Mouse (Mus musculus) intestine, embryonic 16.5 days (tissue): Measurements from ENCODE around the gene Pak4. TPM values are rescaled to one million over a fixed set of nuclear protein-coding genes. Genes with fewer than 3 reads are reported as not detected.

Source experiments
- ATAC-seq: fragments of 200-750 bp; cut with Nextera tagmentation; 2 replicates; pipeline ENCODE4 v1.8.0; 2017; ENCODE audit warnings: moderate TSS enrichment, moderate library complexity
- H3K27ac ChIP-seq: fragments of 300-500 bp; sonication (generic); 2 replicates; pipeline ENCODE4 v1.5.1; 2014; ENCODE audit warnings: mild to moderate bottlenecking, low read length
- H3K27me3 ChIP-seq: fragments of 300-500 bp; sonication (generic); replicated peaks from 2 replicates; pipeline ENCODE4 v1.6.1; 2014; ENCODE audit warnings: low read length, control low read depth, mixed read lengths; ENCODE audit not compliant: control insufficient read depth, insufficient read depth
- H3K36me3 ChIP-seq: fragments of 300-500 bp; sonication (generic); 2 replicates; pipeline ENCODE4 v1.6.1; 2014; ENCODE audit warnings: low read length, control low read depth; ENCODE audit not compliant: control insufficient read depth, insufficient read depth
- H3K4me1 ChIP-seq: fragments of 300-500 bp; sonication (generic); 2 replicates; pipeline ENCODE4 v1.6.1; 2014; ENCODE audit warnings: low read length, control low read depth, mixed read lengths; ENCODE audit not compliant: control insufficient read depth, insufficient read depth
- H3K4me2 ChIP-seq: fragments of 300-500 bp; sonication (generic); 2 replicates; pipeline ENCODE4 v1.6.1; 2014; ENCODE audit warnings: low read depth, low read length, control low read depth
- H3K4me3 ChIP-seq: fragments of 300-500 bp; sonication (generic); 2 replicates; pipeline ENCODE4 v1.5.1; 2014; ENCODE audit warnings: mild to moderate bottlenecking, low read length
- H3K9ac ChIP-seq: fragments of 300-500 bp; sonication (generic); 2 replicates; pipeline ENCODE4 v1.6.1; 2014; ENCODE audit warnings: low read depth, low read length
- H3K9me3 ChIP-seq: fragments of 300-500 bp; sonication (generic); 2 replicates; pipeline ENCODE4 v1.6.1; 2016; ENCODE audit warnings: low read length, control low read depth; ENCODE audit not compliant: control insufficient read depth
- WGBS: fragments of 180-500 bp; shearing (Covaris S2); extraction: QIAGEN DNeasy Blood & Tissue Kit; methylation state at CpG from one replicate; pipeline ENCODE4 v1.1.7; 2014; 5-methylcytosine and 5-hydroxymethylcytosine counted together
- polyA plus RNA-seq: library from polyadenylated mRNA; unstranded; fragments of >200 nt; fragmentation: Nextera tagmentation; extraction: Ambion mirVana; gene quantifications from 2 replicates; pipeline ENCODE4 v1.2.1, GENCODE M21; 2015

The Pak4 gene
- polyA plus RNA-seq: 51.2 and 55.4 TPM in 2 replicates

DNA sequence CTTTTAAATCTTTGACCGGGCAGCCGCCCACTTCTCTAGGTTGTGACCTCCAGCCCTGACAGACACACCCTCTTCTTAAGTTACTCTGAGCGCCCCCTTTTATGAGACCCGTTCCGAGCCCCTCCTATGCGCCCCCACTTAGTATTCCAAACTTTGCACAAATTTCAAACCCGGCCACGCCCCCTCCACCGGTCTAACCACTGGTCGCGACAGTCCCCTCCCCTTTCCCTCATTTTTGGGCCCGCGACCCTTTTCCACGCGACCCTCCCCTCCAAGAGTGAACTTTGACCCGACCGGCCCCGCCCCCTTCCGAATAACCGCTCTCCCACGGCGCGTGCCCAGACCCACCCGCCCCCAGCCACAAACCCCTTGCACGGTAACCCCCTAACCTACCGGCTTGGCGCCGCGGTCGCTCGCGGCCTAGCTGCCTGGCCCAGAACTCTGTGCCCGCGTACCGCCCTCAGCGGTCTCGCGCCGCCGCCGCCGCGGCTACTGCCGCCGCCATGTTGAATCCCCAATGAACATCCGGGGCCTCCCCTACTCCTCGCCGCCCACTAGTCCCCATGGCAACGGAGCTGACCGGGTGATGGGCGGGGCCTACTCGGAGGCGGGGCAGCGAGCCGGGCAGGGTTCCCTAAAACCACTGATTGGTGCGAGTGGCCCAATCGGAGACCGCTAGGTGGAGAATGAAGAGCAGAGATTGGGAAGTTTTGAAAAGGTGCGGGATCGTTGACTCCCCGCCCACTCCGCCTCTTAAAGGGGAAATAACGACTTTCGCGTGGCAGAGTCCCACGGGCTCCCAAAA, at the start of gene Pak4, which contains the start of gene Samd4b:
Gene Pak4, minus strand, starts transcription at position 544 of the 805 bp plus-strand sequence.
Gene Samd4b, minus strand, starts transcription at position 503 of the 805 bp plus-strand sequence.
- Histone ChIP-seq H3K4me2 (peak within 1 kb of the TSS; percentile 81), H3K9me3 (no peaks in the 10 kb centered on the region), H3K9ac (peak within 1 kb of the TSS; percentile 85), H3K4me1 (peaks cover 42% of the 10 kb centered on the region), H3K36me3 (no peaks in the 10 kb centered on the region), H3K27me3 (no peaks in the 10 kb centered on the region), H3K4me3 (peak within 1 kb of the TSS; percentile 70), H3K27ac (peak within 1 kb of the TSS; percentile 94)
- WGBS: under 1% methylated on average over 65 of the region's 66 CpGs
- ATAC-seq: peak; percentile 85

- no peaks in the 10 kb centered on the region for H3K36me3 ChIP-seq
- no peaks in the 10 kb centered on the region for H3K9me3 ChIP-seq
- no peak overlapping the region for H3K9ac ChIP-seq
- H3K4me3 ChIP-seq: no peak overlapping the region
- no peak for ATAC-seq
- H3K4me1 ChIP-seq: no peaks in the 10 kb centered on the region
- no peak overlapping the region for H3K4me2 ChIP-seq
- 44% methylated on average over 7 of the region's 7 CpGs for whole genome bisulfite sequencing
- no peak overlapping the region for H3K27ac ChIP-seq
- no peaks in the 10 kb centered on the region for H3K27me3 ChIP-seq
Observed at GRCm38 (mm10) chr7:28647016-28647415, 49.0 kb upstream of the Pak4 start.

- no peak for ATAC-seq
- H3K4me2 ChIP-seq: no peak overlapping the region
- WGBS: 79% methylated on average over 2 of the region's 2 CpGs
Observed at GRCm38 (mm10) chr7:28645947-28646475, 48.0 kb upstream of the Pak4 start.

DNA sequence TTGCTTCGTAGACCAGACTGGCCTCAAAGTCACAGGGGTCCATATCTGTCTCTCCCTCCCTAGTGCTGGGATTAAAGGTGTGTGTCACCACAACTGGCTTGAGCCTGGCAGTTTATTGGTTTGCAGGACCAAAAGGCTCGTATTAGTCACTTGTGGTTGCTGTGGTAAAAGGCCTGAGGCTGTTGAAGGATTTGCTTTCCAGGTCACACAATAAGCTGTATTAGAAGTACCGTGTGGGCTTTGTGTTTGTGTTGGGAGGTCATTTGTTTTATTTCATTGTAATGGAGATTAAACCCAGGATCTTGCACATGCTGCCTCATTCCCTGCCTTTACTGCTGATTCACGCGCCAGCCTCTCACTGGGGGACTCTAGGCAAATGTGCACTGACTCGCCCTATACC, 47.4 kb upstream of the Pak4 start:
- no peak overlapping the region for H3K4me2 ChIP-seq
- H3K9me3 ChIP-seq: no peaks in the 10 kb centered on the region
- H3K4me1 ChIP-seq: no peaks in the 10 kb centered on the region
- 74% methylated on average over 6 of the region's 6 CpGs for WGBS
- no peak overlapping the region for H3K4me3 ChIP-seq
- no peaks in the 10 kb centered on the region for H3K27me3 ChIP-seq
- no peak overlapping the region for H3K27ac ChIP-seq
- no peaks in the 10 kb centered on the region for H3K36me3 ChIP-seq
- no peak overlapping the region for H3K9ac ChIP-seq
- no peak for ATAC-seq

More at GRCm38 (mm10) chr7:28645947-28646475, 48.0 kb upstream of the Pak4 start:
- H3K9me3 ChIP-seq: no peaks in the 10 kb centered on the region
- H3K27ac ChIP-seq: no peak overlapping the region
- H3K4me3 ChIP-seq: no peak overlapping the region
- H3K9ac ChIP-seq: no peak overlapping the region
- H3K27me3 ChIP-seq: no peaks in the 10 kb centered on the region
- H3K4me1 ChIP-seq: no peaks in the 10 kb centered on the region
- no peaks in the 10 kb centered on the region for H3K36me3 ChIP-seq

- no peak for ATAC-seq
- WGBS: 62% methylated on average over 8 of the region's 8 CpGs
- H3K9ac ChIP-seq: no peak overlapping the region
Observed at GRCm38 (mm10) chr7:28641546-28641945, 43.6 kb upstream of the Pak4 start.

GRCm38 (mm10) chr7:28637511-28637910, 39.5 kb upstream of the Pak4 start:
- no peaks in the 10 kb centered on the region for H3K4me1 ChIP-seq
- H3K36me3 ChIP-seq: no peaks in the 10 kb centered on the region
- no peak overlapping the region for H3K4me2 ChIP-seq
- 10% methylated on average over 8 of the region's 8 CpGs for WGBS
- no peak overlapping the region for H3K4me3 ChIP-seq
- no peaks in the 10 kb centered on the region for H3K27me3 ChIP-seq
- no peak overlapping the region for H3K27ac ChIP-seq
- no peak overlapping the region for H3K9ac ChIP-seq
- ATAC-seq: no peak
- no peaks in the 10 kb centered on the region for H3K9me3 ChIP-seq

More at GRCm38 (mm10) chr7:28641546-28641945, 43.6 kb upstream of the Pak4 start:
- Histone ChIP-seq H3K4me1 (no peaks in the 10 kb centered on the region), H3K27me3 (no peaks in the 10 kb centered on the region), H3K4me2 (no peak overlapping the region), H3K4me3 (no peak overlapping the region), H3K9me3 (no peaks in the 10 kb centered on the region), H3K27ac (no peak overlapping the region), H3K36me3 (no peaks in the 10 kb centered on the region)

DNA sequence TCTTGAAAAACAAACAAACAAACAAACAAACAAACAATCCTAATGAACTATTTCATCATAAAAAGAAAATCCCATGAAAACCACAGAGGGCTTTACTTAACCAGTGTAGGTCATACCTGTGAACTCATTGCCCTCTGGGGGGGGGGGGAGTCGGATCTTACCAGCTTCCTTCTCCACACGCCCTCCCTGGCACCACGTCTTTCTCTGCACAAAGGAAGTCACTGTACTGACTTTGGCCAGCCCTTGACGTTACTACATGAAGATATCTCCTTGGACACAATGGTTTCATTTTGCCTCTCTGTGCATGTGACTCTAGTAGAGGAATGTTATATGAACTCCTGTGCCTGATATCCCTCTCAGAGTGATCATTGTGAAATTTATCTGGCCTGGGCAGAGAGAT, 36.1 kb upstream of the Pak4 start:
- no peak for ATAC-seq
- Histone ChIP-seq H3K27me3 (peaks cover 24% of the 10 kb centered on the region), H3K4me1 (no peaks in the 10 kb centered on the region), H3K9ac (no peak overlapping the region), H3K36me3 (no peaks in the 10 kb centered on the region), H3K4me3 (no peak overlapping the region), H3K27ac (no peak overlapping the region), H3K4me2 (no peak overlapping the region), H3K9me3 (no peaks in the 10 kb centered on the region)
- WGBS: 51% methylated on average over 4 of the region's 4 CpGs

DNA sequence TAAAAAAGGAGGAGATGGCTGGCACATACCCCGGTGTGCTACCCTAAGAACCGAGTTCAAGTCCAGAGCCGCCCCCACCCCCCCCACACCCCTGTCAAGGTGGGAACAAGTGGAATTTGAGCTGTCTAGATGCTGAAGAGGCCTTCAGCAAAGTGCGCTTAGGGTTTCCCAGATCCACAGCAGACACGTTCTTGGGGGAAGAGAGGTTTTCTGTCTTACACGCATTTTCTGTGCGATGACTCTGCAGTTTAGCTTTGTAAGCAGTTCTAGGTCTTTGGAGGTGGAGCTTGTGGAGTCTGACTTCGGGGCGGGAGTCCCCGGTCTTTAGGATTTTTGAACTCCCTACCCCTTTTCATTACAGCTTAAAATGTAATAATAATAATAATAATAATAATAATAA, 33.1 kb upstream of the Pak4 start, which contains the start of gene Acp7:
Gene Acp7, minus strand, starts transcription at position 260 of the 400 bp plus-strand sequence.
- WGBS: 31% methylated on average over 10 of the region's 10 CpGs
- Histone ChIP-seq H3K27ac (no peak within 1 kb of the TSS), H3K4me3 (peak within 1 kb of the TSS; percentile 34), H3K4me1 (no peaks in the 10 kb centered on the region), H3K27me3 (peaks cover 25% of the 10 kb centered on the region), H3K9ac (peak within 1 kb of the TSS; percentile 43; the same call in 1 of the 2 replicates), H3K9me3 (no peaks in the 10 kb centered on the region), H3K4me2 (peak within 1 kb of the TSS; percentile 52), H3K36me3 (no peaks in the 10 kb centered on the region)
- no peak for ATAC-seq

DNA sequence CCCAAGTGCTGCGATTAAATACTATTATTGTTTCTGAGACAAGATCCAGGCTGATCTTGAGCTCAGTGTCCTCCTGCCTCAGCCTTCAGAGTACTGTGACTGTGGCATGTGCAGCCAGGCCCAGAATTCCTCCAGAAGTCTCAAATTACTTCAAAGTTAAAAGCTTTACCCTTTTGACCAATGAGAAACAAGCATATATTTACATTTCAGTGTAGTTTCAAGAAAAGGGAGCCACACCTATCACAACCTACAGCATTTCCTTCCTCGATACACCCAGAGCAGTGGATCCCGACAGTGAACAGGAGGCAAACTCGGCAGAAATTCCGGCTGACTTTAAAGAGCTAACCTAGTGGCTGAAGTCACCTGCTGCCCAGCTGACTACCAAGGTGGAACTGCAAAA, 26.8 kb upstream of the Pak4 start:
- peaks cover 8% of the 10 kb centered on the region for H3K27me3 ChIP-seq
- H3K9me3 ChIP-seq: no peaks in the 10 kb centered on the region
- no peak overlapping the region for H3K9ac ChIP-seq
- ATAC-seq: no peak
- H3K4me1 ChIP-seq: no peaks in the 10 kb centered on the region
- no peak overlapping the region for H3K4me2 ChIP-seq
- H3K27ac ChIP-seq: no peak overlapping the region
- H3K4me3 ChIP-seq: no peak overlapping the region
- H3K36me3 ChIP-seq: no peaks in the 10 kb centered on the region
- 71% methylated on average over 5 of the region's 5 CpGs for WGBS
